Mouse (Mus musculus) megakaryocyte, embryonic 14.5 days (primary cell): ENCODE measurements at regions not wholly inside any gene's neighbourhood (a gene's known extent, or its start where the extent isn't known, plus 50 kb on each side); places are given as distances from the start of the nearest gene placed in this dataset.

Experiments used
- H3K27me3 ChIP-seq: replicated peaks from 2 replicates; pipeline ENCODE3; 2012; ENCODE audit warnings: inconsistent platforms
- H3K36me3 ChIP-seq: replicated peaks from 2 replicates; pipeline ENCODE3; 2012; ENCODE audit warnings: low read length, inconsistent platforms, mixed read lengths
- H3K4me1 ChIP-seq: 2 replicates; pipeline ENCODE4 v1.6.1; 2012; ENCODE audit warnings: inconsistent platforms
- H3K4me3 ChIP-seq: replicated peaks from 2 replicates; pipeline ENCODE3; 2012; ENCODE audit warnings: moderate library complexity, mild to moderate bottlenecking, inconsistent platforms
- H3K9me3 ChIP-seq: 2 replicates; pipeline ENCODE4 v1.6.1; 2012; ENCODE audit warnings: inconsistent platforms
- FLI1 ChIP-seq: IDR thresholded peaks from 2 replicates; pipeline ENCODE4 v1.6.1; 2012; ENCODE audit warnings: low read length, inconsistent platforms, mixed read lengths
- GATA1 ChIP-seq: IDR thresholded peaks from 3 replicates; pipeline ENCODE4 v1.6.1; 2012; ENCODE audit warnings: mixed read lengths, low read length, inconsistent platforms, borderline replicate concordance

- Histone ChIP-seq H3K4me1 (no peaks in the 10 kb centered on the region), H3K36me3 (no peaks in the 10 kb centered on the region), H3K9me3 (no peaks in the 10 kb centered on the region), H3K4me3 (no peak overlapping the region), H3K27me3 (no peaks in the 10 kb centered on the region)
- TF ChIP-seq GATA1 (no peak), FLI1 (no peak)
These were observed 342.2 kb upstream of the Zfp462 start for GRCm38 (mm10) chr4:54602513-54603205.

- Histone ChIP-seq H3K36me3 (no peaks in the 10 kb centered on the region), H3K4me3 (no peak overlapping the region), H3K9me3 (no peaks in the 10 kb centered on the region), H3K27me3 (no peaks in the 10 kb centered on the region), H3K4me1 (no peaks in the 10 kb centered on the region)
- no peak for TF ChIP-seq FLI1
- TF ChIP-seq GATA1 = no peak
These were observed 334.7 kb upstream of the Zfp462 start for GRCm38 (mm10) chr4:54610101-54610500.

- no peak for TF ChIP-seq GATA1
- no peak for TF ChIP-seq FLI1
- peaks cover 4% of the 10 kb centered on the region; the same call in 1 of the 2 replicates for H3K4me1 ChIP-seq
These were observed 332.6 kb upstream of the Zfp462 start for GRCm38 (mm10) chr4:54611990-54612980.

GRCm38 (mm10) chr4:54613076-54613475, 331.8 kb upstream of the Zfp462 start:
- TF ChIP-seq FLI1 = no peak
- no peak for TF ChIP-seq GATA1
- H3K9me3 ChIP-seq = no peaks in the 10 kb centered on the region
- no peaks in the 10 kb centered on the region for H3K36me3 ChIP-seq
- peaks cover 1% of the 10 kb centered on the region for H3K27me3 ChIP-seq
- H3K4me3 ChIP-seq = no peak overlapping the region
- H3K4me1 ChIP-seq = peaks cover 4% of the 10 kb centered on the region; the same call in 1 of the 2 replicates

More at GRCm38 (mm10) chr4:54611990-54612980, 332.6 kb upstream of the Zfp462 start:
- peaks cover 1% of the 10 kb centered on the region for H3K27me3 ChIP-seq
- H3K4me3 ChIP-seq = no peak overlapping the region
- no peaks in the 10 kb centered on the region for H3K9me3 ChIP-seq
- no peaks in the 10 kb centered on the region for H3K36me3 ChIP-seq

GRCm38 (mm10) chr4:54613611-54614010, 331.2 kb upstream of the Zfp462 start:
- peaks cover 4% of the 10 kb centered on the region; the same call in 1 of the 2 replicates for H3K4me1 ChIP-seq
- H3K27me3 ChIP-seq = peaks cover 1% of the 10 kb centered on the region
- no peak for TF ChIP-seq GATA1
- no peak for TF ChIP-seq FLI1
- no peaks in the 10 kb centered on the region for H3K36me3 ChIP-seq
- no peak overlapping the region for H3K4me3 ChIP-seq
- H3K9me3 ChIP-seq = no peaks in the 10 kb centered on the region

GRCm38 (mm10) chr4:54615886-54616285, 329.0 kb upstream of the Zfp462 start:
- no peaks in the 10 kb centered on the region for H3K9me3 ChIP-seq
- TF ChIP-seq FLI1 (no peak), GATA1 (no peak)
- no peak overlapping the region for H3K4me3 ChIP-seq
- peaks cover 1% of the 10 kb centered on the region for H3K27me3 ChIP-seq
- peaks cover 4% of the 10 kb centered on the region; the same call in 1 of the 2 replicates for H3K4me1 ChIP-seq
- no peaks in the 10 kb centered on the region for H3K36me3 ChIP-seq

GRCm38 (mm10) chr4:54624024-54624873, 320.6 kb upstream of the Zfp462 start:
- no peak overlapping the region for H3K4me3 ChIP-seq
- no peaks in the 10 kb centered on the region for H3K27me3 ChIP-seq
- TF ChIP-seq FLI1 (no peak), GATA1 (no peak)
- no peaks in the 10 kb centered on the region for H3K36me3 ChIP-seq
- H3K9me3 ChIP-seq = peaks cover 8% of the 10 kb centered on the region
- H3K4me1 ChIP-seq = no peaks in the 10 kb centered on the region

GRCm38 (mm10) chr4:54636986-54637641, 307.7 kb upstream of the Zfp462 start:
- Histone ChIP-seq H3K27me3 (no peaks in the 10 kb centered on the region), H3K36me3 (no peaks in the 10 kb centered on the region), H3K4me3 (no peak overlapping the region), H3K9me3 (0 out of 2 replicates have a peak, but pooled peaks cover 3% of the 10 kb centered on the region), H3K4me1 (no peaks in the 10 kb centered on the region; the same call in 1 of the 2 replicates)
- TF ChIP-seq GATA1 (no peak), FLI1 (no peak)
